Mouse (Mus musculus) brown adipose tissue, adult 24 weeks (tissue): ENCODE results near the gene Syvn1. TPM values are rescaled to one million over a fixed set of nuclear protein-coding genes. Genes with fewer than 3 reads are reported as not detected.

Experiments used
- H3K27ac ChIP-seq: fragments of 200-500 bp; replicated peaks from 2 replicates; pipeline ENCODE4 v1.5.1; 2012; ENCODE audit warnings: low read depth, mild to moderate bottlenecking, low read length
- H3K4me1 ChIP-seq: fragments of 200-500 bp; 2 replicates; pipeline ENCODE4 v1.6.1; 2012; ENCODE audit warnings: low read length, mixed read lengths; ENCODE audit not compliant: control insufficient read depth, insufficient read depth, insufficient read length
- H3K4me3 ChIP-seq: fragments of 200-500 bp; 2 replicates; pipeline ENCODE4 v1.5.1; 2012; ENCODE audit warnings: low read depth, mild to moderate bottlenecking, low read length, moderate library complexity; ENCODE audit not compliant: insufficient read depth
- polyA plus RNA-seq: library from polyadenylated mRNA; stranded (reverse); fragments of >200 nt; gene quantifications from 2 replicates; pipeline ENCODE4 v1.2.4, GENCODE M21; 2012; ENCODE audit not compliant: missing spikeins, insufficient read depth, insufficient read length

Syvn1 gene
- polyA plus RNA-seq, 1 experiment: 14.8 TPM

- Histone ChIP-seq H3K4me1 (peaks cover 6% of the 10 kb centered on the region; the same call in 1 of the 2 replicates), H3K4me3 (no peak overlapping the region), H3K27ac (no peak overlapping the region)
Measured at GRCm38 (mm10) chr19:6070571-6071250, 24.3 kb downstream of the Syvn1 start.

- Histone ChIP-seq H3K27ac (no peak overlapping the region), H3K4me1 (peaks cover 9% of the 10 kb centered on the region), H3K4me3 (no peak overlapping the region)
Measured at GRCm38 (mm10) chr19:6071261-6071660, 24.9 kb downstream of the Syvn1 start.

GRCm38 (mm10) chr19:6073889-6074288 is 27.5 kb downstream of the Syvn1 start:
- Histone ChIP-seq H3K4me1 (peaks cover 4% of the 10 kb centered on the region), H3K4me3 (no peak overlapping the region), H3K27ac (0 out of 2 replicates have a peak overlapping the region, but pooled peaks have one; percentile 10)

DNA sequence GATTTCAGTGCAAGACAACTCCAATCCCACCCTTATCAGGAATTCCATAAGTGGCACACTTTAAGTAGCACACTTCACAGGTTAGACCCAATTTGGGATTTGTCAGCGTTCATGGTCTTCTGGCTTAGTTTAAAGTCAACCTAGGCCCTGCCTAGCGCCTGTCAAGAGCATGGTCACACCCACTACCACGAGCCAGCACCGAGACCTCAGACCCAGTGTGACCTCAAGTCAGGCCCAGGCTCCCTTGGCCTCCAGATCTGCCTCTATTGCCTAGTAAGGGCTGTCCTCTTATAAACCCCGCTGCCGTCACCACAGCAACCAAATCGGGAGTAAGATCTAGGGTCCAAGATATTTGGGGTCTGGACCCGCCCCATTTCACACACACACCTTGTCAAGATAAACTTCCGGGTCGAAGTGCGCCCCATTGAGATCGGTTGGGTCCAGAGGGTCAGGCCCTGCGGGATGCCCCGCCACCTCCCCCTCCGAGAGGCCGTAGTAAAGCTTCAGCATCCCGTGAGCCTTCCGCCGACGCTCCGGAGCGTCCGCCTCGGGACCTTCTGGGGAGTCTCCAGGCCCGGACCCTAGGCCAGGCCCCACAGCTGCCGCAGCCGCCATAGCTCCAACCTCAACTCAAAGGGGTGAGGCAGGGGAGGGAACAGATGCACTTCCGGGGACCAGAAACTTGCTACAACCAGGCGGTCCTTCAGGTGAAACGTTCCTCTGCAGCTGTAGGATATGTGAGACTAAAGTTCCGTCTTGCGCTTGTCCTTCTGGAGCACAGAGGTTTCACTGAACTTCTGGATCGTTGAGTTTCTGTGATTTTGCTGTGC is 30.4 kb downstream of the Syvn1 start, which contains the start of gene Vps51:
Gene Vps51 (minus strand): TSS at position 668 of the 830 bp plus-strand sequence.
- H3K4me1 ChIP-seq: peaks cover 4% of the 10 kb centered on the region
- peak within 1 kb of the TSS; percentile 75 for H3K27ac ChIP-seq
- H3K4me3 ChIP-seq: peak within 1 kb of the TSS; percentile 83

- H3K4me1 ChIP-seq: peaks cover 8% of the 10 kb centered on the region
- no peak within 1 kb of the TSS for H3K27ac ChIP-seq
- H3K4me3 ChIP-seq: no peak within 1 kb of the TSS
Measured at GRCm38 (mm10) chr19:6079983-6080480, 33.7 kb downstream of the Syvn1 start, which contains the start of gene Tmem262. Gene Tmem262, plus strand, starts transcription at chr19:6080033.

GRCm38 (mm10) chr19:6082156-6082555 is 35.8 kb downstream of the Syvn1 start, which contains the start of gene Gm28374:
Gene Gm28374, minus strand, starts transcription at chr19:6082256.
- Histone ChIP-seq H3K27ac (no peak within 1 kb of the TSS), H3K4me1 (peaks cover 4% of the 10 kb centered on the region; the same call in 1 of the 2 replicates), H3K4me3 (no peak within 1 kb of the TSS)

GRCm38 (mm10) chr19:6084478-6085248 is 38.3 kb downstream of the Syvn1 start, which contains the start of the genes Zfpl1 and Cdca5:
Gene Zfpl1, minus strand, starts transcription at chr19:6084956.
Gene Cdca5, plus strand, starts transcription at chr19:6084983.
- peaks cover 4% of the 10 kb centered on the region; the same call in 1 of the 2 replicates for H3K4me1 ChIP-seq
- H3K4me3 ChIP-seq: peak within 1 kb of the TSS; percentile 63
- peak within 1 kb of the TSS; percentile 36 for H3K27ac ChIP-seq

DNA sequence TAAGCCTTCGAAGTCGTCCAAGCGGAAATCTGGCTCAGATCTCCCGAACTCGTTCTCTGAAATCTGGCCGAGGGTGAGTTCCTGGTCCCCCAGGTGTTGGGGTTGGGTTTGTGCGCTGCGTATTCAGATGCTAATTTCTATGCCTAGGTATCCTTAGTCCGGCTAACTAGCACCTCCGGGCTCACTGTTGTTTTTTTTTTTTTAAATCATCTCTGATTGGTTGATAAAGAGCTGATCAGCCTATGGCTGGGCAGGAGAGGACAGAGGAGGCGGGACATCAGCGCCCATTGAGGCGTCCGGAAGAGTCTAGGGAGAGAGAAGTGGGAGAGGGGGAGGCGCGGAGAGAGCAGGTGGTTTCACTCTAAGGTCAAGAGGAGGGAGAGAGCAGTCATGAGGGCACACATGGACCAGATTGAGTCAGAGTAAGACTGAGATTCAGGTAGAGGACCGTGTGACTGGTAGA is 39.1 kb downstream of the Syvn1 start:
- Histone ChIP-seq H3K27ac (no peak overlapping the region), H3K4me1 (peaks cover 4% of the 10 kb centered on the region; the same call in 1 of the 2 replicates)

GRCm38 (mm10) chr19:6088841-6089240 is 42.5 kb downstream of the Syvn1 start:
- H3K4me1 ChIP-seq: peaks cover 2% of the 10 kb centered on the region; the same call in 1 of the 2 replicates
- no peak overlapping the region for H3K27ac ChIP-seq
- H3K4me3 ChIP-seq: no peak overlapping the region

More for the DNA sequence above, 39.1 kb downstream of the Syvn1 start:
- peak overlapping the region; percentile 61 for H3K4me3 ChIP-seq

DNA sequence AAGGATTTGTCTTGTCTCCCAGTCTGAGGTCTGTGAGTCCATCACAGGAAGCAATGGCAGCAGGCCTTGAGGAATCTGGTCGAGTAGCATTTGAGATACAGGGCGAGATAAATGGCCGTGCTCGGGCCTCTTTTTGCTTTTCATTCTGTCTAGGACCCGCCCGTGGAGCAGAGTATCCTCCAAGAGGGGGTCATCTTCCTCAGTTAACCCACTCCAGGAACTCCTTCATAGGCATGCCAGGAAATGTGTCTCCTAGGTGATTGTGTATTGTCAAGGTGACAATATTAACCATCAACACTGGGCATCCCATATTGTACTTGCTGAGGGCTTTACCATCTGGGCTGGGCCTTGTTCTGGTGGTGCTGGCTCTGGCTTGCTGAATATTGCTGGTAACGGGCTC is 47.7 kb downstream of the Syvn1 start, which contains the start of gene AC131692.1:
Gene AC131692.1 (plus strand): TSS at position 301 of the 400 bp plus-strand sequence.
- Histone ChIP-seq H3K4me1 (no peaks in the 10 kb centered on the region), H3K4me3 (no peak within 1 kb of the TSS), H3K27ac (no peak within 1 kb of the TSS)

DNA sequence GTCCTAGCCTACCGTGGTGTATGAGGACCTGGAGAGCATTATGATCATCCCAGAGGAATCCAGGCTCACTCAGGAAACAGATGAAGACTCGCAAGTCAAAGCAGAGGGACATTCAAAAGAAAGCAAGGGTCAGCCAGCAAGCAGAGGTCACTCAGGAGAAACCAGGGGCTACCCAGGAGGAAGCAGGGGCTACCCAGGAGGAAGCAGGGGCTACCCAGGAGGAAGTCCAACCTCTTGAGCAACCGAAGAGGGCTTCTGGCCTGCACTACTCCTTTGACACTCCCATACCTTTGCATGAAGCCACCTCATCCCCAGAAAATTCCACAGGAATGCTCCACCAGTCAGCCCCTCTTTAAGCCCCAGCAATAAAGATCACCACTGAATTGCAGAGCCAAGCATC is 51.5 kb downstream of the Syvn1 start:
- H3K27ac ChIP-seq: no peak overlapping the region
- no peaks in the 10 kb centered on the region for H3K4me1 ChIP-seq
- H3K4me3 ChIP-seq: no peak overlapping the region

GRCm38 (mm10) chr19:6101186-6101585 is 54.8 kb downstream of the Syvn1 start:
- H3K27ac ChIP-seq: no peak overlapping the region

DNA sequence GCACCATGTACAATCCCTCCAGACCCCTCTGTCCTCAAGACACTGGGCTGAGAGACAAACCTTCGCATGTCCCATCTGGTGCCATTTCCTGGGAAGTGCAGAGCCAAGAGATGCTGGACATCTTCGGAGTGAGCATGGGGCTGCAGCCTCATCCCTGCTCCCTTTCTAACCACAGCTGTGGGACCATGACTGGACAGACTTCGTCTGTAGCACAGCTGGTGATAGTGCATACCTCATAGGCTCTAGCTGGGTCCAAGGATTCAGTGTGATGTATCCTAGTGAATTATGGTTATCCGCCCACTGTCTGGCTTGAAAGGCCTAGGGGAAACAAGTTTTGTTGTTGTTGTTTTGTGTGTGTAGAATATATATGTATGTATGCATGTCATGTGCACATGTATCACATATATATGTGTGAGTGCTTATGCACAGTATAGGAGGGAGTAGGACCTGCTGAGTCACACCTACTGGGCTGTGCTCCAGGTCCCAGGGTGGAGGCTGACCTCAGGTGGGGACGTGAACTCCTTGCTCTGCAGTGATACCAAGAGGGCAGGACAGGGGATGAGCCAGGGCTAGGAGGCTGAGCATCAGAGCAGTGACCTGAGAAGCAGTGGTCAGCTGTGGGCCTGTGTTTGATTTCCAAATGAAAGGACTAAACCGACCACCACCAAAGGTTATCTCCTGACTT is 55.9 kb downstream of the Syvn1 start:
- H3K27ac ChIP-seq: no peak overlapping the region

More at GRCm38 (mm10) chr19:6101186-6101585, 54.8 kb downstream of the Syvn1 start:
- Histone ChIP-seq H3K4me3 (no peak overlapping the region), H3K4me1 (no peaks in the 10 kb centered on the region)

More for the DNA sequence above, 55.9 kb downstream of the Syvn1 start:
- H3K4me3 ChIP-seq: no peak overlapping the region
- no peaks in the 10 kb centered on the region for H3K4me1 ChIP-seq
